Mouse (Mus musculus) CH12F3 (cell line): ENCODE measurements around the gene Nrip1.

Experiments
- in situ Hi-C: fragments of 300-500 bp; cut with MboI; formaldehyde crosslinking; loops from 2 replicates; pipeline ENCODE4 v1.14.3; 2020; ENCODE audit warnings: low sequenced_read_pairs

The Nrip1 gene

GRCm38 (mm10) chr16:76283796-76284195 lies 89.8 kb downstream of the Nrip1 start:
- in situ Hi-C loops = no loop called here

- in situ Hi-C loops = no loop called here
These were observed 91.8 kb downstream of the Nrip1 start for GRCm38 (mm10) chr16:76281850-76282249.

- in situ Hi-C loops = no loop called here
These were observed 93.3 kb downstream of the Nrip1 start for GRCm38 (mm10) chr16:76280365-76280764.

- in situ Hi-C loops = no loop called here
These were observed 97.4 kb downstream of the Nrip1 start for GRCm38 (mm10) chr16:76276271-76276670.

GRCm38 (mm10) chr16:76275584-76275983 lies 98.0 kb downstream of the Nrip1 start:
- in situ Hi-C loops = no loop called here

- in situ Hi-C loops = no loop called here
These were observed 98.5 kb downstream of the Nrip1 start for GRCm38 (mm10) chr16:76275166-76275565.

GRCm38 (mm10) chr16:76266635-76267268 lies 106.9 kb downstream of the Nrip1 start:
- in situ Hi-C loops = no loop called here

GRCm38 (mm10) chr16:76265874-76266273 lies 107.8 kb downstream of the Nrip1 start:
- in situ Hi-C loops = no loop called here

GRCm38 (mm10) chr16:76265301-76265700 lies 108.3 kb downstream of the Nrip1 start:
- in situ Hi-C loops = no loop called here

- in situ Hi-C loops = no loop called here
These were observed 110.2 kb downstream of the Nrip1 start for GRCm38 (mm10) chr16:76263393-76263792.

- in situ Hi-C loops = no loop called here
These were observed 113.3 kb downstream of the Nrip1 start for GRCm38 (mm10) chr16:76260296-76260695.

- in situ Hi-C loops = no loop called here
These were observed 121.8 kb downstream of the Nrip1 start for GRCm38 (mm10) chr16:76251826-76252225.

GRCm38 (mm10) chr16:76249345-76250091 lies 124.1 kb downstream of the Nrip1 start:
- in situ Hi-C loops = no loop called here

- in situ Hi-C loops = no loop called here
These were observed 130.8 kb downstream of the Nrip1 start for GRCm38 (mm10) chr16:76242850-76243249.

- in situ Hi-C loops = no loop called here
These were observed 132.4 kb downstream of the Nrip1 start for GRCm38 (mm10) chr16:76241266-76241665.

GRCm38 (mm10) chr16:76239353-76239752 lies 134.3 kb downstream of the Nrip1 start:
- in situ Hi-C loops = no loop called here

GRCm38 (mm10) chr16:76238784-76239183 lies 134.8 kb downstream of the Nrip1 start:
- in situ Hi-C loops = no loop called here
